Mouse (Mus musculus) embryonic facial prominence, embryonic 14.5 days (tissue): ENCODE data around the gene Prmt7. TPM values are rescaled to one million over a fixed set of nuclear protein-coding genes. Genes with fewer than 3 reads are reported as not detected.
A peak's percentile ranks its signal among the peaks of the same experiment; 100 is the strongest.
"Not testable (repeated sequence)": the region's sequence is repeated elsewhere in the genome, so short reads cannot be mapped to it uniquely, and the experiment has no call there.

Experiments
- ATAC-seq: fragments of 200-750 bp; cut with Nextera tagmentation; 2 replicates; pipeline ENCODE4 v1.8.0; 2017; ENCODE audit warnings: low read depth, moderate number of reproducible peaks, moderate TSS enrichment
- DNase-seq: peaks from one replicate; pipeline ENCODE4 v3.0.0-alpha.2; 2015; ENCODE audit warnings: low spot score
- H3K27ac ChIP-seq: fragments of 300-500 bp; sonication (generic); replicated peaks from 2 replicates; pipeline ENCODE4 v1.5.1; 2014; ENCODE audit warnings: low read depth, mild to moderate bottlenecking, low read length, moderate library complexity
- H3K27me3 ChIP-seq: fragments of 300-500 bp; sonication (generic); replicated peaks from 2 replicates; pipeline ENCODE4 v1.6.1; 2014; ENCODE audit warnings: low read length; ENCODE audit not compliant: control insufficient read depth, insufficient read depth
- H3K36me3 ChIP-seq: fragments of 300-500 bp; sonication (generic); 2 replicates; pipeline ENCODE4 v1.6.1; 2014; ENCODE audit warnings: low read length, mixed read lengths; ENCODE audit not compliant: control insufficient read depth, insufficient read depth
- H3K4me1 ChIP-seq: fragments of 300-500 bp; sonication (generic); 2 replicates; pipeline ENCODE4 v1.6.1; 2014; ENCODE audit warnings: antibody characterized with exemption, low read length; ENCODE audit not compliant: control insufficient read depth, insufficient read depth
- H3K4me2 ChIP-seq: fragments of 300-500 bp; sonication (generic); 2 replicates; pipeline ENCODE4 v1.6.1; 2014; ENCODE audit warnings: low read depth, mild to moderate bottlenecking, low read length, moderate library complexity, mixed read lengths
- H3K4me3 ChIP-seq: fragments of 300-500 bp; sonication (generic); 2 replicates; pipeline ENCODE4 v1.5.1; 2014; ENCODE audit warnings: low read depth, mild to moderate bottlenecking, low read length
- H3K9ac ChIP-seq: fragments of 300-500 bp; sonication (generic); 2 replicates; pipeline ENCODE4 v1.6.1; 2014; ENCODE audit warnings: low read depth, mild to moderate bottlenecking, low read length, moderate library complexity, mixed read lengths
- H3K9me3 ChIP-seq: fragments of 300-500 bp; sonication (generic); 2 replicates; pipeline ENCODE4 v1.6.1; 2016; ENCODE audit warnings: low read length; ENCODE audit not compliant: control insufficient read depth
- WGBS: fragments of 180-500 bp; shearing (Covaris S2); extraction: QIAGEN DNeasy Blood & Tissue Kit; methylation state at CpG from one replicate; pipeline ENCODE4 v1.1.7; 2014; 5-methylcytosine and 5-hydroxymethylcytosine counted together
- polyA plus RNA-seq: library from polyadenylated mRNA; unstranded; fragments of >200 nt; fragmentation: Nextera tagmentation; extraction: Ambion mirVana; gene quantifications from 2 replicates; pipeline ENCODE4 v1.2.1, GENCODE M21; 2014

Prmt7 gene
- polyA plus RNA-seq, 1 experiment from 2014 or later: 38.7 TPM

GRCm38 (mm10) chr8:106199596-106199995 is 11.1 kb upstream of the Prmt7 start:
- H3K4me3 ChIP-seq, H3K27ac ChIP-seq, H3K27me3 ChIP-seq, ATAC-seq, H3K9me3 ChIP-seq, H3K4me1 ChIP-seq, H3K9ac ChIP-seq, DNase-seq, H3K4me2 ChIP-seq: not testable (repeated sequence)
- H3K36me3 ChIP-seq: peaks cover 88% of the 10 kb centered on the region
- WGBS: 80% methylated on average over 3 of the region's 3 CpGs

GRCm38 (mm10) chr8:106210035-106210731 is 553 bp upstream of the Prmt7 start:
- peak; percentile 61 for ATAC-seq
- DNase-seq: peak; percentile 17
- H3K36me3 ChIP-seq: peaks cover 54% of the 10 kb centered on the region

GRCm38 (mm10) chr8:106211421-106211820 is 685 bp downstream of the Prmt7 start:
- 2% methylated on average over 13 of the region's 13 CpGs for WGBS

More at GRCm38 (mm10) chr8:106210035-106210731, 553 bp upstream of the Prmt7 start:
- no peaks in the 10 kb centered on the region for H3K9me3 ChIP-seq
- peak overlapping the region; percentile 79 for H3K4me3 ChIP-seq
- peak overlapping the region; percentile 74 for H3K4me2 ChIP-seq
- 0 out of 2 replicates have a peak, but pooled peaks cover 11% of the 10 kb centered on the region for H3K4me1 ChIP-seq
- no peaks in the 10 kb centered on the region for H3K27me3 ChIP-seq
- H3K9ac ChIP-seq: peak overlapping the region; percentile 87
- under 1% methylated on average over 28 of the region's 35 CpGs for WGBS
- peak overlapping the region; percentile 95 for H3K27ac ChIP-seq

GRCm38 (mm10) chr8:106213959-106214358 is 3.2 kb downstream of the Prmt7 start:
- Histone ChIP-seq H3K27me3 (no peaks in the 10 kb centered on the region), H3K36me3 (peaks cover 60% of the 10 kb centered on the region), H3K4me1 (0 out of 2 replicates have a peak, but pooled peaks cover 11% of the 10 kb centered on the region), H3K27ac (no peak overlapping the region), H3K4me3 (no peak overlapping the region), H3K9ac (no peak overlapping the region), H3K9me3 (no peaks in the 10 kb centered on the region), H3K4me2 (no peak overlapping the region)
- 96% methylated on average over 3 of the region's 3 CpGs for WGBS
- DNase-seq (no peak), ATAC-seq (no peak)

More at GRCm38 (mm10) chr8:106211421-106211820, 685 bp downstream of the Prmt7 start:
- Histone ChIP-seq H3K27me3 (no peaks in the 10 kb centered on the region), H3K4me2 (peak overlapping the region; percentile 74), H3K4me1 (0 out of 2 replicates have a peak, but pooled peaks cover 11% of the 10 kb centered on the region), H3K27ac (peak overlapping the region; percentile 95), H3K9me3 (no peaks in the 10 kb centered on the region), H3K4me3 (peak overlapping the region; percentile 79), H3K9ac (peak overlapping the region; percentile 87), H3K36me3 (peaks cover 57% of the 10 kb centered on the region)
- no peak for ATAC-seq
- DNase-seq: no peak

GRCm38 (mm10) chr8:106219620-106220019 is 8.9 kb downstream of the Prmt7 start:
- Histone ChIP-seq H3K27ac (no peak overlapping the region), H3K4me2 (no peak overlapping the region), H3K9me3 (no peaks in the 10 kb centered on the region), H3K36me3 (peaks cover 76% of the 10 kb centered on the region), H3K4me3 (no peak overlapping the region), H3K27me3 (no peaks in the 10 kb centered on the region), H3K9ac (no peak overlapping the region), H3K4me1 (no peaks in the 10 kb centered on the region)
- ATAC-seq (no peak), DNase-seq (no peak)
- 90% methylated on average over 3 of the region's 3 CpGs for WGBS

GRCm38 (mm10) chr8:106226589-106226988 is 15.9 kb downstream of the Prmt7 start:
- H3K27me3 ChIP-seq: no peaks in the 10 kb centered on the region
- H3K4me3 ChIP-seq: no peak overlapping the region
- no peaks in the 10 kb centered on the region for H3K4me1 ChIP-seq
- ATAC-seq (no peak), DNase-seq (peak; percentile 55)
- H3K9ac ChIP-seq: no peak overlapping the region
- no peak overlapping the region for H3K4me2 ChIP-seq
- WGBS: 37% methylated on average over 9 of the region's 9 CpGs
- H3K36me3 ChIP-seq: peaks cover 67% of the 10 kb centered on the region
- no peak overlapping the region for H3K27ac ChIP-seq
- H3K9me3 ChIP-seq: no peaks in the 10 kb centered on the region

- no peaks in the 10 kb centered on the region for H3K9me3 ChIP-seq
- WGBS: 57% methylated on average over 7 of the region's 7 CpGs
- H3K36me3 ChIP-seq: peaks cover 55% of the 10 kb centered on the region
- H3K4me3 ChIP-seq: no peak overlapping the region
- no peak overlapping the region for H3K9ac ChIP-seq
- H3K27ac ChIP-seq: no peak overlapping the region
- DNase-seq (peak; percentile 57), ATAC-seq (peak; percentile 33; the same call in 1 of the 2 replicates)
- H3K27me3 ChIP-seq: no peaks in the 10 kb centered on the region
- H3K4me1 ChIP-seq: no peaks in the 10 kb centered on the region
- no peak overlapping the region for H3K4me2 ChIP-seq
Observed at GRCm38 (mm10) chr8:106231536-106231935, 20.8 kb downstream of the Prmt7 start.

GRCm38 (mm10) chr8:106232751-106233150 is 22.0 kb downstream of the Prmt7 start:
- H3K27ac ChIP-seq: no peak overlapping the region
- no peaks in the 10 kb centered on the region for H3K4me1 ChIP-seq
- DNase-seq: no peak
- H3K36me3 ChIP-seq: peaks cover 57% of the 10 kb centered on the region
- no peak overlapping the region for H3K4me2 ChIP-seq
- no peak overlapping the region for H3K9ac ChIP-seq
- H3K9me3 ChIP-seq: no peaks in the 10 kb centered on the region
- 81% methylated on average over 3 of the region's 3 CpGs for WGBS
- no peak overlapping the region for H3K4me3 ChIP-seq
- H3K27me3 ChIP-seq: no peaks in the 10 kb centered on the region
- ATAC-seq: no peak
